Mouse (Mus musculus): ENCODE data around the gene AL732309.1. TPM values are rescaled to one million over a fixed set of nuclear protein-coding genes. Genes with fewer than 3 reads are reported as not detected.

AL732309.1 gene
- polyA plus RNA-seq, 1 experiment = not detected

DNA sequence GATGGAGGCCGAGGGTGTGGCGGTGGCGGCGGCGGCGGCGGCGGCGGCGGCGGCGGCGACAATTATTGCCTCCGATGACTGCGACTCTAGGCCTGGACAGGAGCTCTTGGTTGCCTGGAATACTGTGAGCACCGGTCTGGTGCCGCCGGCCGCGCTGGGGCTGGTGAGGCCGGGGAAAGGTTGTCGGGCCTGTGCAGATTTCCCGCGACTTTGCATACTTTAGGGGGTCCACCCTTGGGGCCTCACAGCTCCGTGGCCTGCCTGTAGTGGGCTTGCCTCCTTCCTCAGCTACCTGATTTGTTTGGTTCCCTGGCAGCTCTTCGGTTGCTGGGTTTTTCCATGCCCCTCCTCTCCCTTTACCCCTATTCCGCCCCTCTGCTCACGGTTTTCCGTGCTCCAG lies 25.9 kb upstream of the AL732309.1 start:
- no peak overlapping the region for H3K27ac ChIP-seq (ENCODE audit: insufficient read depth, low read length)
- TF ChIP-seq EP300 (IDR thresholded peaks at IDR 0.05; ENCODE audit: insufficient read depth, low read depth, low read length) = no peak

DNA sequence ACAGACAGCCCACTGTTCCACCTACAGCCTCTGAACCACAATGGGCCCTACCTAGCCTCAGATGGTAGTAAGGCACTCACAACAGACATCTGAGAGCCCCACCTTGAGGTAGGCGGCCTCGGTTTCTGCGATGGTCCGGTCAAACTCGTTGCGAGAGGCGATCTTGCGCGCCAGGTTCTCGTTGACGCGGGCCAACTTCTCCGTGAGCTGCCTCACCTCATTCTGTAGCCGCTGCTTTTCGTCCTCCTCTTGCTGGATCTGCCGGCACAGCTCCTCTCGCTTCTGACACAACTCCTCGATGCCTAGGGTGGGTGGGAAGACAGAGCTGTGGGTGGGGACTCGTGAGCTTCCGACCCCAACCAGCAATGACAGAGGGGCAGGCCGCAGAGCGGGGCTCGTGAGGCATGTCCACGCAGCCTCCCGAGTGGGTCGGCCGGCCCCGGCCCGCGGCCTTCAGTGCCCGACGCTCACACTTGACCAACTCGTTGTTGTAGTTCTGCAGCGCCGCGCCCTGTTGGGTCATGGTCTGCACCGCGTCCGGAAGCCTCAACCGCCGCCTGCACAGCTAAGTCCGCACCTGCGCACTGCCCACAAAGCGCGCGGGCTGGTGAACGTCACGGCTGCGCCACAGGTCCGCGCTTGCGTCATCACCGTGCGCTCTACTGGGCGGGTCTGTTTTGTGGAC lies 25.3 kb upstream of the AL732309.1 start, which contains the start of the genes Ssna1 and Anapc2:
TSS of gene Ssna1 (minus strand) at position 612 of the 685 bp plus-strand sequence.
TSS of gene Anapc2 (plus strand) at position 652 of the 685 bp plus-strand sequence.
- Histone ChIP-seq H3K4me3 (ENCODE audit: low read depth, low read length) (peak within 1 kb of the TSS; percentile 97), H3K36me3 (ENCODE audit: control insufficient read depth, insufficient read depth, low read length, poor library complexity, severe bottlenecking) (peaks cover 13% of the 10 kb centered on the region), H3K27me3 (ENCODE audit: control insufficient read depth, insufficient read depth, low read length, poor library complexity, severe bottlenecking) (no peaks in the 10 kb centered on the region), H3K4me1 (ENCODE audit: control insufficient read depth, insufficient read depth, low read length) (no peaks in the 10 kb centered on the region), H3K27ac (ENCODE audit: insufficient read depth, low read length) (no peak within 1 kb of the TSS), H3K9ac (ENCODE audit: low read depth, poor library complexity, severe bottlenecking) (peak within 1 kb of the TSS; percentile 60), H3K9me3 (replicated peaks; ENCODE audit: control insufficient read depth, insufficient read depth, low read length, poor library complexity, severe bottlenecking) (no peaks in the 10 kb centered on the region)
- TF ChIP-seq POLR2A (IDR thresholded peaks at IDR 0.05; ENCODE audit: insufficient read depth, low read length) = peak; percentile 88
- TF ChIP-seq CTCF (IDR thresholded peaks at IDR 0.05; ENCODE audit: low read depth, low read length) = peak; percentile 16
- TF ChIP-seq EP300 (IDR thresholded peaks at IDR 0.05; ENCODE audit: insufficient read depth, low read depth, low read length) = peak; percentile 61

More for the DNA sequence above, 25.9 kb upstream of the AL732309.1 start:
- peak overlapping the region; percentile 60 for H3K9ac ChIP-seq (ENCODE audit: low read depth, poor library complexity, severe bottlenecking)
- peaks cover 13% of the 10 kb centered on the region for H3K36me3 ChIP-seq (ENCODE audit: control insufficient read depth, insufficient read depth, low read length, poor library complexity, severe bottlenecking)
- no peaks in the 10 kb centered on the region for H3K9me3 ChIP-seq (replicated peaks; ENCODE audit: control insufficient read depth, insufficient read depth, low read length, poor library complexity, severe bottlenecking)
- H3K4me1 ChIP-seq (ENCODE audit: control insufficient read depth, insufficient read depth, low read length) = no peaks in the 10 kb centered on the region
- H3K27me3 ChIP-seq (ENCODE audit: control insufficient read depth, insufficient read depth, low read length, poor library complexity, severe bottlenecking) = no peaks in the 10 kb centered on the region
- H3K4me3 ChIP-seq (ENCODE audit: low read depth, low read length) = peak overlapping the region; percentile 97

DNA sequence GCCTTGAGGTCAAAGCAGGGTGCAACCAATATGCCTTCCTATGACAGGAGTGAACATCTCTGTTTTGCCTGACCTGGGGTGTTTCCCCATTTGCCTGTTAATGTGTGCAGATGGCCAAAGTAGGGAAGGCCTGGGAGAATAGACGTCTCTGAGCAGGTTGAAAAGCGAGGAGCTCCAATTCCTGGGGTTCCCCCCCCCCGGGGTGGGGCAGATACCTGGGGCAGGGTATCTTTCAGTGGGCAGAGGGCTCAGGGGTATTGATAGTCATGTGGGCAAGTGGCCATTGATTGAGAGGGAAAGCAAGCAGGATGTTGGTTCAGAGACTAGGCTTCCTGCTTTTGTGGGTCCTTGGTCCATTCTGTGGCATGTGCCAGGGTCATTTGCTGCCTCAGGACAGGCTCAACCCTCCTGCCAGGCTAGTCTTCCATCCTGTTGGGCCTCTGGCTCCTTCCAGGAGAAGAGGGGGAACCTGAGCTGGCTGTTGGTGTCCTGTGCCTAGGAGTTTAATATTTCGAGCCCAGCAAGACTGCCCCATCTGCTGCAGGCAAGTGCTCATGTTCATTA lies 21.2 kb upstream of the AL732309.1 start:
- TF ChIP-seq POLR2A (IDR thresholded peaks at IDR 0.05; ENCODE audit: insufficient read depth, low read length) (no peak), CTCF (IDR thresholded peaks at IDR 0.05; ENCODE audit: low read depth, low read length) (no peak), EP300 (IDR thresholded peaks at IDR 0.05; ENCODE audit: insufficient read depth, low read depth, low read length) (no peak)
- Histone ChIP-seq H3K27ac (ENCODE audit: insufficient read depth, low read length) (no peak overlapping the region), H3K4me1 (ENCODE audit: control insufficient read depth, insufficient read depth, low read length) (peaks cover 5% of the 10 kb centered on the region)

DNA sequence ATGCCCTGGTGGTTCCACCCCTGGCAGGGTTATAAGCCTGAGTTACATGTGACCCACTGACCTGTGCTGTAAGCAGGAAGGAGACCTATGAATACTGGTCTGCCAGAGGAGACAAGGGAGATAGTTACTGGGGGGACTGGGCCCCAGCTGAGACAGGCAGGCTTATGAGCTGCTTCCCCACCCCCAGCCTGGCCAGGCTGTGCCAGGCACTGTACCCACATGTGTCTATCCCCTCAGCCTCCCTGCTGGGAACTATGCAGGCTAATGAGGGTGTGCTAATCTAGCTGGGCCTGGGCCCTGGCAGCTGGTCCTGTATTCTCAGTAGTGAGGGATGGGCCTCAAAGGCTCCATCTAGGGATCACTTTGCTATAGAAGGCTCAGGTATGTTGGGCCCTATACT lies 20.6 kb upstream of the AL732309.1 start:
- peaks cover 5% of the 10 kb centered on the region for H3K4me1 ChIP-seq (ENCODE audit: control insufficient read depth, insufficient read depth, low read length)
- peaks cover 4% of the 10 kb centered on the region; the same call in 1 of the 2 replicates for H3K36me3 ChIP-seq (ENCODE audit: control insufficient read depth, insufficient read depth, low read length, poor library complexity, severe bottlenecking)
- TF ChIP-seq POLR2A (IDR thresholded peaks at IDR 0.05; ENCODE audit: insufficient read depth, low read length) (no peak), CTCF (IDR thresholded peaks at IDR 0.05; ENCODE audit: low read depth, low read length) (no peak), EP300 (IDR thresholded peaks at IDR 0.05; ENCODE audit: insufficient read depth, low read depth, low read length) (no peak)
- H3K4me3 ChIP-seq (ENCODE audit: low read depth, low read length) = no peak overlapping the region
- no peaks in the 10 kb centered on the region for H3K27me3 ChIP-seq (ENCODE audit: control insufficient read depth, insufficient read depth, low read length, poor library complexity, severe bottlenecking)
- no peak overlapping the region for H3K27ac ChIP-seq (ENCODE audit: insufficient read depth, low read length)
- no peaks in the 10 kb centered on the region for H3K9me3 ChIP-seq (replicated peaks; ENCODE audit: control insufficient read depth, insufficient read depth, low read length, poor library complexity, severe bottlenecking)
- no peak overlapping the region for H3K9ac ChIP-seq (ENCODE audit: low read depth, poor library complexity, severe bottlenecking)

More for the DNA sequence above, 21.2 kb upstream of the AL732309.1 start:
- H3K4me3 ChIP-seq (ENCODE audit: low read depth, low read length) = no peak overlapping the region
- H3K9me3 ChIP-seq (replicated peaks; ENCODE audit: control insufficient read depth, insufficient read depth, low read length, poor library complexity, severe bottlenecking) = no peaks in the 10 kb centered on the region
- no peaks in the 10 kb centered on the region for H3K27me3 ChIP-seq (ENCODE audit: control insufficient read depth, insufficient read depth, low read length, poor library complexity, severe bottlenecking)
- H3K9ac ChIP-seq (ENCODE audit: low read depth, poor library complexity, severe bottlenecking) = no peak overlapping the region
- H3K36me3 ChIP-seq (ENCODE audit: control insufficient read depth, insufficient read depth, low read length, poor library complexity, severe bottlenecking) = peaks cover 4% of the 10 kb centered on the region; the same call in 1 of the 2 replicates

DNA sequence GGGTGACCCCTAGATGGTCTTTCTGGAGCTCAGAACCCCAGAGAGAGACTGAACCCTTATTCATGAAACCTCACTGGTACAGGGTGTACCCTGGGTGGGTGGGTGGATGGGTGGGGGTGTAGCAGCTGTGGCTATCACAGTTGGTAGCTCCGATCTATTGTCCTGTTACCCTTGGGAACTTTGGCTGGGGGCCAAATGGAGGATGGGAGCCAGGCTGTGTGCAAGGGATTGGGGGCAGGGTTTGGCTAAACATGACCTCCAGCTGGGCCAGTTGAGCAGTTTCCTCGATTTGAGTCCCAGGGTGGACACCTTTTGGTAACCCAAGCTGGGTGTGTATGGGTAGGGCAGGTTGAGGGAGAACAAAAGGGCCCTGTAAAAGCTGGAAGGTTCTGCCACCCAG lies 20.1 kb upstream of the AL732309.1 start:
- TF ChIP-seq POLR2A (IDR thresholded peaks at IDR 0.05; ENCODE audit: insufficient read depth, low read length) (no peak), EP300 (IDR thresholded peaks at IDR 0.05; ENCODE audit: insufficient read depth, low read depth, low read length) (peak; percentile 71; the same call in 1 of the 2 replicates), CTCF (IDR thresholded peaks at IDR 0.05; ENCODE audit: low read depth, low read length) (no peak)
- Histone ChIP-seq H3K4me1 (ENCODE audit: control insufficient read depth, insufficient read depth, low read length) (peaks cover 5% of the 10 kb centered on the region), H3K9ac (ENCODE audit: low read depth, poor library complexity, severe bottlenecking) (no peak overlapping the region), H3K36me3 (ENCODE audit: control insufficient read depth, insufficient read depth, low read length, poor library complexity, severe bottlenecking) (peaks cover 4% of the 10 kb centered on the region; the same call in 1 of the 2 replicates), H3K4me3 (ENCODE audit: low read depth, low read length) (no peak overlapping the region), H3K9me3 (replicated peaks; ENCODE audit: control insufficient read depth, insufficient read depth, low read length, poor library complexity, severe bottlenecking) (no peaks in the 10 kb centered on the region), H3K27ac (ENCODE audit: insufficient read depth, low read length) (no peak overlapping the region), H3K27me3 (ENCODE audit: control insufficient read depth, insufficient read depth, low read length, poor library complexity, severe bottlenecking) (no peaks in the 10 kb centered on the region)
